Mouse (Mus musculus) gastrocnemius, postnatal 4 days (tissue): ENCODE results near the gene Trpc4ap. TPM values are rescaled to one million over a fixed set of nuclear protein-coding genes. Genes with fewer than 3 reads are reported as not detected.

ENCODE experiments used
- DNase-seq, 2 experiments: peaks; one replicate each; pipeline ENCODE4 v3.0.0; 2021 to 2022; ENCODE audit warnings: low spot score in 2 of 2, mixed read lengths in 2 of 2
- total RNA-seq, 2 experiments: library from RNA; stranded (reverse); gene quantifications; 2 replicates each; pipeline ENCODE4 v1.2.3; 2021

Gene Trpc4ap
- total RNA-seq, 2 experiments from 2014 or later = 104 to 109 TPM

DNA sequence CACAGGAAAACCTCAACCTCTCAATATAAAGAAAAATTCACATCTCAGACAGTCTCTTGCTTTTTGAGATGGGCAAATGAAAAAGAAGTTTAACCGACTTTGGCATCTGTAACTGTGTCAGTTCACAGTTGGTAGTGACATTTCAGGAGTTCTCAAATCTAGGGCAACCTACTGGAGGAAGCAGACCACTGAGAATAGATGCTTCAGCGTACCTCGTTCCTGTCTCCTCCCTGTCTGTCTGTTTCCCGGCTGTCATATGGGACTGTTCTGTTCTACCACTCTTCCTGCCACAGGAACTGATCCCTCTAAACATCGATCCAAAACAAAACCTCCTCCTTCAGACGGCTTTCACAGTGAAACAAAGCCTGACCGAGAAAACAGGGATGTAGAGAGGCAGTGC lies 46.4 kb downstream of the Trpc4ap start:
- no peak for DNase-seq

DNA sequence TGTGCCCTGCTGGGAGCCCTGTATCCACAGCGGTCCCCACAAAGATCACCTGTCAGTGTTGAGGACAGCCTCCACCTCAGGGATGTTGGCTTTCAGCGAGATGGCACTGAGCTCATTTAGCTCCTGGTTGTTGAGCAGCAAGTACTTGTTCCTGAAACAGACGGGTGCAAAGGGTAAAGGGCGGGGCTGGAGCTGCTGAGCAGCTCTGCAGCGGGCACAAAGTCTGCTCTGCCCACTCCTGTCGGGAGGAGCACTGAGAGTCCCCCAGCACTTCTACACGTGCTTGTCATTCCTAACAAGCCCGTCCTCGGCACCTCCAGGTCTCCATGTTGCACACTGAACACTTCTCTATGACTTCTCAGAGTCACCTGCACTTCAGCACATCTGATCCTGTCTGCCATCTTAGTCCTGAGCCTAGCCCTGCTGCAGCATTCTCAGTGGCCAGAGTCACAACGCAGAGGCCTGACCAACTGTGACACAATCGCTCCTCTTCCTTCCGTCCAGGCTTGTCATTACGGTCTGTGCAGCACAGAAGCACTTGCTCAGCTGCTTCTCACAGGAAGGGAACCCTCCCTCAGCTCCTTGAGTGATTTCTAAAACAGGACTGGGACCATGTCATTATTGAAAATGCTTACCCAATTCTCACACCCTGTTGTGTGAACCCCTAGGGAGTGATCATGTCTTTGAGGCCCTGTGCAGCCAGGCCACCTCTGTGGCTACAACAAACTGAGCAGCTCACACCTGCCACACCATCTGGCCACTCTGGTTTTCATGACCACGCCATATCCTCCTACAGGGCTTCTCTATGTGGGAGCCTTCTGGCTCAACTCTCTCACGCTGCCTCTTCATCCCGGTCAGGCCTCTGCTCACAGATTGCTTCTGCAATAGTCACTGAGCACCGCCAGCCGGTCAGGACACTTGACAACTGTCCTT lies 50.4 kb downstream of the Trpc4ap start:
- DNase-seq = no peak

DNA sequence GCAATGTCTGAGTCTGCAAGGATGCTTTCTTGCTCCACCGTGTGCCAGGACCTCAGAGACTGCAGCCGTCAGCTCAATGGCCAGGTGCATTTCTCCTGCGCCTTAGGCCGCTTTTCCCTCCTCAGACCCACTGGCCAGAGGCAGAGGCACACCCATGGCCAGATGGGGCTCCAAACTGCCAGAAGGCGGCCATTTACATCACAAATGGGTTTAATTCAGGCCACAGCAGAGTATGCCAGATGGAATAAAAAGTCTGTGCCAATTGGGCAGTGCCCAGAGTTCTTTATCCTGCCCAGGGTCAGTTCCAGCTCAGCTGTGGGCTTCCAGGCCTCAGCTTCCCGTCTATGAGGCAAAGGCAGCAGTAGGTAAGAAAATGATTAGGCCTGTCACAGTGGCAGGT lies 51.5 kb downstream of the Trpc4ap start:
- no peak for DNase-seq

DNA sequence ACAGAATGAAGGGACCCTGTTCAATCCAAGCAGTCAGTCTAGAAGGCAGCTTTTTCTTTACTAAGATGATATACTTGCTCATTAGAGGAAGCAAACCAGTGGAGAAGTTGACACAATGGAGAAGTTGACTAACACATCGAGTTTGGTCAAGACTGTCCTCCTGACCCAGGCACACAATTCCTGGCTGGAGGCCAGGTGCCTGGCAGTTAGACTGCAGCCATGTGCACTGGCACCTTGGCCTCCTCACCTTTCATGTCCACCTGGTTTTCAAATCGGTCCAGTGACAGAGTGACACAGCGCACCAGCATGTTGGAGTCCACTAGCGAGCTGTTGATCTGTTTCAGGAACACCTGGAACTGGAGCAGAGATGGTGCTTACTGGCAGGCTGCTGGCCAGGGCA lies 54.8 kb downstream of the Trpc4ap start:
- no peak for DNase-seq

- DNase-seq = no peak
Observed at GRCm38 (mm10) chr2:155636881-155637280, 55.3 kb downstream of the Trpc4ap start.

DNA sequence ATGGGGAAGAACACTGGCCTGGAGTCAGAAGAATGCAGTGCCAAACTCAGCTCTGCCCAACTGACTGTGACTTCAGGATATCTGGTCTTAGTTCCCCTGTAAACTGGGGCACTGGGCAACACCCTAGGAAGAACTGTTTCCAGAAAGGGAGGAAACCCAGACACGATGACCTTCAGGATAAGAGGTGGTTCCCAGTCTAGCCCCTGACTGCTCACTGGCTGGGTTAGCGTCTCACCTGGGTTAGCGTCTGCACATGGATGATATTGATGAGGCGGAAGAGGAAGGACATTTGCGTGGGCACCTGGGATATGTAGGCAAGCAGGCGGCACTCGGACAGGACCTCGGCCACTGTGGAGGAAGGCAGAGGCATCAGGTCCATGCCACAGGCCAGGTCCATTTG lies 56.2 kb downstream of the Trpc4ap start:
- DNase-seq = no peak

DNA sequence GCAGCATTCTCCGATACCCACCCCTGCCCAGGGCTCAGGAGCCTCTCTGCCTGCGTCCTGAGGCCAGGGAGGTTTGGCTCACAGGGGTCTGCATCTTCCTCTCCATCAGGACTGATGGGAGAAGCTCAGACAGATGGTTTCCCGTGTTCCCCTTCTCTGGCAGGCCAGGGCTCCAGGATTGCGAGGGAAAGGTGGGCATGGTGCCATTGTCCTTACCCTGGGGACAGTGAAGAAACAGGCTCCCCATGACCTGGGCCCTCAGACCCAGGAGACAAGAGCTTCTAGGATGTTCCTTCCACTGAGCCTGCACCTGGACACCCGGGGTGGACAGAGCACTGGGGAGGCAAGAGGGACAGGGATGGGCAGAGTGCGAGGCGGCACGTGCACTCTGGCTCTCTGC lies 57.6 kb downstream of the Trpc4ap start:
- DNase-seq = no peak

- DNase-seq = no peak
Observed at GRCm38 (mm10) chr2:155633731-155634130, 58.5 kb downstream of the Trpc4ap start.

GRCm38 (mm10) chr2:155633121-155633520 lies 59.1 kb downstream of the Trpc4ap start:
- no peak for DNase-seq

DNA sequence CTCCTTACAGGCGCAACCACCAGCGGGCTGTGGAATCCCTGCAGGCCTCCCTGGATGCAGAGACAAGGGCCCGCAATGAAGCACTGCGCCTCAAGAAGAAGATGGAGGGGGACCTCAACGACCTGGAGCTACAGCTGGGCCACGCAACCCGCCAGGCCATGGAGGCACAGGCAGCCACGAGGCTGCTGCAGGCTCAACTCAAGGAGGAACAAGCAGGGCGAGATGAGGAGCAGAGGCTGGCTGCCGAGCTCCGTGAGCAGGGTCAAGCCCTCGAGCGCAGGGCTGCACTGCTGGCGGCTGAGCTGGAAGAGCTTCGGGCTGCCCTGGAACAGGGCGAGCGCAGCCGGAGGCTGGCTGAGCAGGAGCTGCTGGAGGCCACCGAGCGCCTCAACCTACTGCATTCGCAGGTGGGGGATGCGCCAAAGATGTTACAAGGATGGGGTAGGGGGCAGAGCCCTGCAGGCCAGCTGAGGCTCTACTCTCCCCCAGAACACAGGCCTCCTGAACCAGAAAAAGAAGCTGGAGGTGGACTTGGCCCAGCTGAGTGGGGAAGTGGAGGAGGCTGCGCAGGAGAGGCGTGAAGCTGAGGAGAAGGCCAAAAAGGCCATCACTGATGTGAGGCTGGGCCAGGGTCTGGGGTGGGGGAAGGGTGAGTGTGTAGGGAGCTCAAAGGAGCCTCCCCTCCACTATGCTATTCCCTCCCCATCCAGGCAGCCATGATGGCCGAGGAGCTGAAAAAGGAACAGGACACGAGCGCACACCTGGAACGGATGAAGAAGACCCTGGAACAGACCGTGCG lies 59.8 kb downstream of the Trpc4ap start:
- no peak for DNase-seq

- DNase-seq = no peak
Observed at GRCm38 (mm10) chr2:155630590-155631416, 61.4 kb downstream of the Trpc4ap start.

DNA sequence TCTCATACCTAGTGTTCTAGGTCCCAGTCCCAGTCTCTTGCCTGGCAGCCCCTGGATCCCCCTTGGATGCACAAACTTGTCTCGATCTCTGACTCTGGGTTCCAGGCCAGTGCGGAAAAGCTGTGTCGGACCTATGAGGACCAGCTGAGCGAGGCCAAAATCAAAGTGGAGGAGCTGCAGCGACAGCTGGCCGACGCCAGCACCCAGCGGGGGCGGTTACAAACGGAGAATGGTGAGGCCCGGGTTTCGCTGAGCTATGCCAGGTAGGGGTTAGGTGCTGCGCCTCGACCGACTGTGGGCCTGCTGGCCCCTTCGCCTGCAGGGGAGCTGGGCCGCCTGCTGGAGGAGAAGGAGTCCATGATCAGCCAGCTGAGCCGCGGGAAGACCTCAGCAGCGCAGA lies 62.0 kb downstream of the Trpc4ap start:
- DNase-seq = no peak

DNA sequence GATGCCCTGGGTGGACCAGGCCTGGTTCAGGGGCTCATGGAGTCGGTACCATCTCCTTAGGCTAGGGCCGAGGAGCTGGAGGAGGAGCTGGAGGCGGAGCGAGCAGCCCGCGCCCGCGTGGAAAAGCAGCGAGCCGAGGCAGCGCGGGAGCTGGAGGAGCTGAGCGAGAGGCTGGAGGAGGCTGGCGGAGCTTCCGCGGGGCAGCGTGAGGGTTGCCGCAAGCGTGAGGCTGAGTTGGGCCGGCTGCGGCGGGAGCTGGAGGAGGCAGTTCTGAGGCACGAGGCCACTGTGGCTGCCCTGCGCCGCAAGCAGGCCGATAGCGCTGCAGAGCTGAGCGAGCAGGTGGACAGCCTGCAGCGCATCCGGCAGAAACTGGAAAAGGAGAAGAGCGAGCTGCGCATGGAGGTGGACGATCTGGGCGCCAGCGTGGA lies 62.9 kb downstream of the Trpc4ap start:
- peak in 1 of 2 experiments; percentile 50 for DNase-seq

GRCm38 (mm10) chr2:155628519-155628918 lies 63.7 kb downstream of the Trpc4ap start:
- DNase-seq = no peak

DNA sequence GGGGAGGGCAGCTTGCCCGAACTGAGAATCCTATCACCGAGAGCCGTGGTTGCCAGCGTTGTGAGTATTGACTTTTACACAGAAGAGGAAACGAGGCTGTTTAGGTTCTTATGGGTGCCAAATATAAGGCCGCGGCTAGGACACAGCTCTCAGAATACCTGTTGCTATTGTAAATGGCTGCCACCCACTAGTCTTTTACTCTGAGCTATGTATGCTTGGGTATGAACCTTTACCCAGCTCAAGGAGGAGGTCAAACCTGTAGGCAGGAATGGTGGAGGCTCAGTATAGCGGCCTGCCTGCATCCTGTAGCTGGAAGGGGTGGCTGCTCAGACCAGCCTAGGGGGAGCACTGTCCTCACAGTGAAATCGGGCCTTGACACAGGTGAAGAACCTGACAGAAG lies 64.1 kb downstream of the Trpc4ap start:
- no peak for DNase-seq

GRCm38 (mm10) chr2:155627030-155627738 lies 65.0 kb downstream of the Trpc4ap start:
- peak; percentile 68 to 73 for DNase-seq

DNA sequence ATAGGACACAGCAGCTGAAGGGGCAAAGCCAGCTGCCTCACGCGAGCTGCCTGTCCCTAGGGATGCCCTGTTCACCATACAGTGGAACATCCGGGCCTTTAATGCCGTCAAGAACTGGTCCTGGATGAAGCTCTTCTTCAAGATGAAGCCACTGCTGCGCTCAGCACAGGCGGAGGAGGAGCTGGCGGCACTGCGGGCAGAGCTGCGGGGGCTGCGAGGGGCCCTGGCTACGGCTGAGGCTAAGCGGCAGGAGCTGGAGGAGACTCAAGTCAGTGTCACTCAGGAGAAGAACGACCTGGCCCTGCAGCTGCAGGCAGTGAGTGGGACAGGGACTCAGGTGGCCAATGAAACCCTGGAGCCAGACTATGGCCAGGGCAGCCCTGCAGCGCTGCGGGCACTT lies 65.9 kb downstream of the Trpc4ap start:
- no peak for DNase-seq

GRCm38 (mm10) chr2:155624730-155625129 lies 67.5 kb downstream of the Trpc4ap start:
- no peak for DNase-seq

DNA sequence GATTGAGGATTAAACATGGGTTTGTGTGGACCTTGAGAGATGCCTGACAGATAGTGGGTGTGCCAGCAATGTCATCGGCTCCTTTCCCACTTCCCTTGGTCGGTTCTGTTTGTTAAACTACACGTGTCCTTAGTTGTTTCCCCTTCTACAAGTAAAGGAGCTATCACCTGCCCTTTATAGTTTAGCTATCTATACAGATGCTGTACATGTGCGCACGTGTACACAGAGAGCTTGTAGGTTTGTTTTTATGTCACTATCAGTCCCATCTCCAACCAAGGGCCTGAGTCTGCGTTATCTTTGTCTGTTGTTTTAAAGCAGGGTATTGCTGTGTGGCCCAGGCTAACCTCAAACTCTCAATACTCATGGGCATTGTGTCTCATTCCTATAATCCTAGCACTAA lies 68.2 kb downstream of the Trpc4ap start:
- DNase-seq = no peak

DNA sequence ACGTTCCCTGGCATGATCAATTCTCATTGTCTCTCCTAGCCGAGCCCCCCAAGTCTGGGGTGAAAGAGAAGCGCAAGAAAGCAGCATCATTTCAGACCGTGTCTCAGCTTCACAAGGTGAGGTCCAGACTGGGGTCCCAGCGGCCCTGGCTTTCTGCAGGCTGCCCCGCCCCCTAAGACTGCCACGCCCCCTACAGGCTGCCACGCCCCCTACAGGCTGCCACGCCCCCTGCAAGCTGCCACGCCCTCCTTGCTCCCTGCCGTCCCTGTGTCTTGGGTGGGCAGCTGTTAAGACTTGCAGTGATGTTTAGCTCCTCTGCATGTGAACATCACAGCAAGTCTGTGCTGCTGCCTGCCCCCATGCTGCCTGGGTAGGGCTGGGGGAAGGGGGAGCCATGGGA lies 69.6 kb downstream of the Trpc4ap start:
- DNase-seq = no peak

GRCm38 (mm10) chr2:155619817-155620216 lies 72.4 kb downstream of the Trpc4ap start:
- DNase-seq = peak; percentile 86
